Mouse (Mus musculus) mammary gland, adult 2 months (tissue): ENCODE data around the gene Ywhah. TPM values are rescaled to one million over a fixed set of nuclear protein-coding genes. Genes with fewer than 3 reads are reported as not detected.

Experiments used
- polyA plus RNA-seq: library from polyadenylated mRNA; depleted of rRNA; stranded (reverse); fragments of >200 nt; gene quantifications from 2 replicates; pipeline ENCODE4 v1.2.3, GENCODE M21; 2012; ENCODE audit warnings: low replicate concordance; rRNA removed

The Ywhah gene
- 96.2 and 111 TPM in 2 replicates for polyA plus RNA-seq

DNA sequence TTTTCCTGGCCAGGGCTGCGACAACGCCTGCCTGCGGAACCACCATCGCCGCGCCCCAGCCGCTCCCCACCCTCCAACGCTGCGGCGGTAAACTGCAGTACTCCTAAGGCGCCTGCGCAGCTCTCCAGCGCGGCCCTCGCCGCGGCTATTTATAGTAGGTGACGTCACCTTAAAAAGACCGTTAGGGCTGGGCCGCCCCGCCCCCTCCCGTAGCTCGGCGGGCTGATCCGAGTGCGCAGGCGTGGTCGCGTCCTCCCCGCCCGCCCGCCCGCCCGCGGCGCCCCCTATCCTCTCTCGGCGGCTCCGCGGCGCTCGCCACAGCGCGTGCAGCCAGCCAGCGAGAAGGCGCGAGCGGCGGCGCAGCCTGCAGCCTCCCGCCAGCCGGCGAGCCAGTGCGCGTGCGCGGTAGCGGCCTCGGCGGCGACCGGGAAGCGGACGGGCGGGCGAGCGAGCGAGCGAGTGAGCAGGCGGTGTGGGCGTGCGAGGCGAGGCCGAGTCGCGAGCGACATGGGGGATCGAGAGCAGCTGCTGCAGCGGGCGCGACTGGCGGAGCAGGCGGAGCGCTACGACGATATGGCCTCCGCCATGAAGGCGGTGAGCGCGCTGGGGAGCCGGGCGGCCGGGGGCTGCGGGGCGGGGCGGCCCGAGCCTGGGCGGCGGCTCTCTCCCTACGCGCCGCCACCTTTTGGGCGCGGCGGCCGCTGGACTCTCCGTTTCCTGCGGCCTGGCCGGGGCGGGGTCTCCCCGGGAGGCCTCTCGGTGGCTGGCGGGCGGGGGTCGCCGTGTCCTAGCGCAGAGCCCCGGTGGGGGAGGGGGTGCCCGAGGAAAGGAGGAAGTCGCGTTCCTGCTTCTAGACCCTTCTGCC is at the start of gene Ywhah:
Gene Ywhah, plus strand, starts transcription at position 256 of the 865 bp plus-strand sequence.

Other genes starting within 250 kb of the Ywhah start
- gene Pisd, start 233.2 kb upstream of the Ywhah start, polyA plus RNA-seq: 63.1 and 72.0 TPM in 2 replicates
- gene Gm20671, start 191.7 kb upstream of the Ywhah start, polyA plus RNA-seq: 8.8 and 24.5 TPM in 2 replicates
- gene Prr14l, start 164.6 kb upstream of the Ywhah start, polyA plus RNA-seq: 12.1 and 23.9 TPM in 2 replicates
- gene Depdc5, start 155.1 kb upstream of the Ywhah start, polyA plus RNA-seq: 10.6 and 15.1 TPM in 2 replicates
- 1.7 and 1.8 TPM in 2 replicates for gene Slc5a1, start 85.4 kb downstream of the Ywhah start, polyA plus RNA-seq
- 91.2 and 91.3 TPM in 2 replicates for gene Spon2, start 199.6 kb downstream of the Ywhah start, polyA plus RNA-seq